Mouse (Mus musculus) WW6 (cell line): ENCODE results near the gene Golga2.
"Not testable (repeated sequence)": the region's sequence is repeated elsewhere in the genome, so short reads cannot be mapped to it uniquely, and the experiment has no call there.

Source experiments
- DNase-seq: peaks from one replicate; pipeline ENCODE4 v3.0.0-alpha.2; 2013; ENCODE audit warnings: low read depth, low spot score

Golga2 gene

DNA sequence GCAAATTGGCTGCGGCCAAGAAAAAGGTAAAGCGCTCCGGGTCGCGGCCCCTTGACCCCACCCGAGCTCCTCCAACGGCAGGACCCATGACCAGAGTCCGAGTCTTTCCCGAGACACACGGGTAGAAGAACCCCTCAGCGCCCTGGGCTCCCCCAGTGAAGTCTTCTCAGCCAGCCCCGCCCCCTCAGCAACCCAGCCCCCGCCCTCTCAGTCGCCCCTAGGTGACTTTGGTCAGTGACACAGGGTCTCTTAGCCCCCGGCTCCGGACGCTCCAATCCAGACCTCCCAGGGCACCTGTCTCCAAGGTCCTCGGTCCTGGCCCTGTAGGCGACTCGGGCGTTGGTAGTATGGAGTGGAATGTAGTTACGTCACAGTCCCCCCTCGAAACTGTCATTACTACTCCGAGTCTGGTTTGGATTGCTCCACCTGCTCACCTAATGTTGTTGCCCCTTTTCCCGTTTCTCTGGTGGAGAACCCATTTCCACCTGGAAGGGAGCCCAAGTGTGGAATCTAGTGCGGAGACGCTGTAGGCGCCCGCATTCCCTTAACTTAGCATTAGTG, 1.3 kb downstream of the Golga2 start:
- no peak for DNase-seq

DNA sequence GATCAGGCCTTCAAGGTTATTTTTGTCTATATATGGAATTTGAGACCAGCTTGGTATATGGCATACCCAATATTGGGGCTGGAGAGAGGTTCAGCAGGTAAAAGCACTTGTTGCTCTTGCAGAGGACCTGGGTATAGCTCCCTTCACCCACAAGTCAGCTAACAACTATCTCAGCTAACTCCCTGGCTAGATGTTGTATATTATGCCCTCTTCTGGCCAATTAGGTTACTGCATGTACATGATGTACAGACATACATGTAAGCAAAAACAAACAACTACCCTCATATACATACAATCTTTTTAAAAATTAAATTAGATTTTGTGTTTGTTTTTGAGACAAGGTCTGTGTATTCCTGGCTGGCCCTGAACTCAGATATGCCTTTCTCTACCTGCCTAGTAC, 2.4 kb downstream of the Golga2 start:
- no peak for DNase-seq

DNA sequence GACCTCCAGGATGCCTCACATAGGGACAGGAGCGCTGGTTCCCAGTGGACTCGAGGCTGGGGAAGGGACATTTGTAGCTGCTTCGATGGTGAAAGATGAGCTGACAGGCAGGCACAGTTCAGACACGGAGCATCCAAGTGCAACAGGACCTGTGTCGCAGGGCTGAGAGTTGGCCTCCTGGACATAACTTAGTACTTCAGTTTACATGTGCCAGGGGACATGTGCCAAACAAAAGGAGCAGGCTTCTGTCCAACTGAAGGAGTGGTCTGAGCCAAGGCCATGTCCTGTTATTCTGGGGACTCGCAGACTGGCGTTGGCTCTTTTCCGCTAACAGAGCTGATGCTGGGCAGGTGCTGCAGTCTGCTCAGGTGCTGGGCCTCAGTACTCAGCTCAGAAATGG, 7.2 kb downstream of the Golga2 start:
- DNase-seq: no peak

DNA sequence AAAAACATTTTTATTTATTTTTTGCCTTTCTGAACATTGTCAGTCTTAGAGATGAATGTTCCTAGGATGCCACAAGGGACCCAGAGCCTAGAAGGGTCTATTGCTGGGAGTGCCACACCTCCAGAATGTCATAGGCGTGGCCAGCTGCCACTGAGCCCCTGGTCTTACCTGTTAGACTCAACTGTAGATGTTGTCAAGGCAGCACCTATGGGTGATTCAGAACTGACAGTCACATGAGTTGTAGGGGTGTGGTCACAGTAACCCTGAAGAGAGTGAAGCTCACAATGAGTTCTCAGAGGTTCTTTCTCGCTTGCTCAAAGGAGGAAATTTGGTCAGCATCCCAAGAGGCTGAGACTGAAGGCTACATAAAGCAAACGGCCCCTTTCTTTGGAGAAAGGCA, 8.1 kb downstream of the Golga2 start:
- no peak for DNase-seq

DNA sequence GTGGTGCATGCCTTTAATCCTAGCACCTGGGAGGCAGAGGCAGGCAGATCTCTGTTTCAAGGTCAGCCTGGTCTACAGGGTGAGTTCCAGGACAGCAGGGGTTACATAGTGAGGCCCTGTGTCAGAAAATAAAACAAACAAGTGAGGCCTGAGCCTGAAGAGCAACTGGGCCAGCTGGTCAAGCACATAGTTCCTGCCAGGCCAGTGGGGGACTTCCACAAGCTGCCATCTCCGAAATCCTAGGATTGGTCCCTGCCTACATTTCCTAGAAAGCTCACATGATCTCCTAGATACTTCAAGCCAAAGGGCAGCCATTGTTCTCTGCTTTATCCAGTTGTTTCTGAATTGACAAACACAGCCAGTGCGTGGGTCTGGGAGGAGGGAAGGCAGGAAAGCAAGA, 8.7 kb downstream of the Golga2 start:
- DNase-seq: not testable (repeated sequence)

DNA sequence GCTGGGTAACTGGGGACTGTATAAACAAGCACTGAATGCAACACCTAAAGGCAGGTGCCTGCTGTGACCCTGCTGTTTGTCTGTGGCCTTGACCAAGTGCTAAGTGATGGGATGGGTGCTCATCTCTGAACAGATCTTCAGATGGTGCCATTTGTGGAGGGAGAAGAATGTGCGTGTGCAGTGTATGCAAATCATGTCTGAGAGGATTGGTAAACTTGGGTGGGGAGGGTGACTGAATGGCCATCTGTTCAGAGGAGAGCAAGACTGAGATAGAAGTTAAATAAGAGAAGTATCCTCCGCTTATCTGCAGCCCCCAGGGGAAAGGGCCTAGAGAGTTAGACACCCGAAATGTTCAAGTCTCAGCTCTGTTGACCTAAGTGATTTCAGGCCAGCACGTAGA, 12.3 kb downstream of the Golga2 start:
- no peak for DNase-seq

DNA sequence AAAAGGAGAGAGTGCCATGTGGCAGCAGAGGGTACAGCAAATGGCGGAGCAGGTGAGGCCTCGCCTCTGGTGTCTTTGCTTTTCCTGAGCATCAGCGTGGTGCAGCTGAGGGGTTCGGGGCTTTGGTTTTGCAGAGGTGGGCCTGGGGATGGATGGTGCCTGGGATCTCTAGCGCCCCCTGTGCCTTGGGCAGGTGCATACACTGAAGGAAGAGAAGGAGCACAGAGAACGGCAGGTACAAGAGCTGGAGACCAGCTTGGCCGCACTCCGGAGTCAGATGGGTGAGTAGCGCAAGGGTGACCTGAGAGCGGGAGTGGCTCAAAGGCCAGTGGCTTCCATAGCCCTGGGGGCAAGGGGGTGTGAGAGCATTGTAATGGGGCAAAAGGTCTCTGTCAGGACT, 15.8 kb downstream of the Golga2 start:
- no peak for DNase-seq

DNA sequence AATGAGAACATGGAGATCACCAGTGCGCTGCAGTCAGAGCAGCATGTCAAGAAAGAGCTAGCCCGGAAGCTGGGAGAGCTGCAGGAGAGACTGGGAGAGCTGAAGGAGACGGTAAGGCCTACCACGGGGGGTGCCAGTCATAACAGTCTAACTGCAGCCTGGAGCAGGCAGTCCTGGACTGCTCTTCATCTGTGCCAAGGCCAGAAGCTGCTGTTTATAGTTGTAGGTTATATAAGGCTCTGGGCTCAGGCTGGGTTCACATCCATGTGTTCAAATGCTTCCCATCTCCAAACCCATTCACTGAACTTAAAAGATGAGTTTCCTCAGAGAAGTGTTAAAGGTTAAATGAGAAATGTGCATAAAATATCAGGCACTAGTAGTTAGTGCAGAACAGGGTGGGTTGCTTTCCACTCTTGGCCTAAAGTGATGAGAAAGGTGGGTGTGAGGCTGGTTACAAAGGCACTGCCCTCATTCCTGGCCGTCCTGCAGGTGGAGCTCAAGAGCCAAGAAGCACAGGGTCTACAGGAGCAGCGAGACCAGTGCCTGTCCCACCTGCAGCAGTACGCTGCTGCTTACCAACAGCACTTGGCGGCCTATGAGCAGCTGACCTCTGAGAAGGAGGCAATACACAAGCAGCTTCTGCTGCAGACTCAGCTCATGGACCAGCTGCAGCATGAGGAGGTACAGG, 17.1 kb downstream of the Golga2 start:
- DNase-seq: no peak

DNA sequence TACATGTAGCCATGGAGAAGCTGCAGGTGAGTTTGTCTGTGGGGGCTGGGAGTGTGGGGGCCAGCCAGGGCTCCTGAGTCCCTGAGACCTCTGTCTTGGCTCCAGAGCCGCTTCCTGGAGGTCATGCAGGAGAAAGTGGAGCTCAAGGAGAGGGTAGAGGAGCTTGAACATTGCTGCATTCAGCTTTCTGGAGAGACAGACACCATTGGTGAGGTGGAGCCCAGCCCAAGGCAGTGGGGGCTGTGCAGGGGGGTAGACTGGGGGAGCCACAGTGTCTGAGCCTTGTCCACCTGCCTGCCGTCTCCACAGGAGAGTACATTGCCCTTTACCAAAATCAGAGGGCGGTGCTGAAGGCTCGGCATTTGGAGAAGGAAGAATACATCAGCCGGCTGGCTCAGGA, 18.5 kb downstream of the Golga2 start:
- no peak for DNase-seq

DNA sequence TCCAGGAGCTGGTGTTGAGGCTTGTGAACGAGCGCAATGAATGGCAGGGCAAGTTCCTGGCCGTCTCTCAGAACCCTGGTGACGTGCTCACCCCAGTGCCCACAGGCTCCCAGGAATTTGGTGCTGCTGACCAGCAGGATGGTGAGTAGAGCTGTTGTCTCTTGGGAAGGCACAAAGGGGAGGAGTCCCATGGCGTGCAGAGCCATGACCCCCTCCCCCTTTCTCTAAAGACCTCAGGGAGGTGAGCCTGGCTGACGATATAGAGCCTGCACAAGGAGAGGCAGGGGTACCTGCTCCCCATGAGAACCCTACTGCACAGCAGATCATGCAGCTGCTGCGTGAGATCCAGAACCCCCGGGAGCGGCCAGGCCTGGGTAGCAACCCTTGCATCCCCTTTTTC, 19.0 kb downstream of the Golga2 start:
- no peak for DNase-seq

DNA sequence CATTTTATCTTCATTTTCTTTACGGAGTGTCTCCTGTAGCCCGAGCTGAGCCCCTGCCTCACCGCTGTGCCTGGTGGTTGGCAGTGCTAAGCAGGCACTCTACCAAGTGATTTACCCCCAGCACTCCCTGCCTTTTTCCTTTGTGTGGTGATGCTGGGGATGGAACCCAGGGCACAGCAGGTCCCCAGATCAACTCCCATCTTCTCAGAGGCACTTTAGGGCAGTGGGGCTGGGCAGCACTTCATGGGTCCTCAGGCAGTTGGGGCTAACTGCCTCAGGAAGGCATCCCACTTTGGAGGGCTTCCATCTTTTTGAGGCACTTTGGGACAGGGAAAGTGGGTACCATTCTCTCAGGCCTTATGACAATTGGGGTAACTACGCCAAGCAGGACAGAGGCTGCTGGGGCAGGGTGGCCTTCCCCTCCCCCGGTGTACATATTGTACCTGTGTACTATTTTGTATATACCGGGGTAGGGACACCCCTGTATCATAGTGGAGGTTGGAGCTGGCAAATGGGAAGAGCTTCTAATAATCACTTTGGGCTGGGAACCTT, 20.1 kb downstream of the Golga2 start:
- DNase-seq: no peak

DNA sequence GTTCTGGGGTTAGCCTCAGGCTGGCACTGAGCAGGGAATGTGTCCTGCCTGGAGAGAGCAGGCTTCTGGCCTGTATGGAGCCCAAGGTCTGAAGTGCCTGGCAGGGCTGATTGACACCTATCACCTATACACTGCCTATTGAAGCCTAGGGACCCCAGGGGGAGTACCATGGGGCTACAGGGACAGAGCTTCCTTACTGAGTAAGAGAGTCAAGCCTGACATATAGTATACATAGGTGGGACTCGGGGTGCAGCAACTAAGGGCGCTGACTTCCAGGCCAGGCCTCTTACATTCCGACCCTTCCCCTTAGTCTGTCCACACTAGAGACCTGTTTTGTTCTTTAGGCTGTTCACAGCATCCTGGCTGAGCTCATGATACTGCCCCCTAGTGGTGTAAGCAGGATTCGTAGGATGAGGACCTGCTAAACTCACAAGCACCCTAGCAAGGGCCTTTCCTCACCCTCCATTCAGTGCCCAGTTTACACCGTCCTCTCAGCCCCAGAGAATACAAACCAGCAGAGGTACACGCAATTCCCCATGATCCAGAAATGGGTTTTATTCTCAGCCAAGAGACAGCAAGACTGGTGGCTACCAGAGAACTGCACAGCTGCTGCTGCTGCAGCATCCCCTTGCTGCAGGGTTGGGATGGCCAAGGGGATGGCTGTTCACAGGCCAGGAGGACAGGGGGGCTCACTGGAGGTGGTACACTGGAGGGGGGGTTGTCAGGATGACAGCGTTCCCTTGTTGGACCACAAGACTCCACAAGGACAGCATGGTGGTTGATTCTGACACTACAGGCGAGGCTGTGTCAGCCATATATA, 21.0 kb downstream of the Golga2 start:
- no peak for DNase-seq

DNA sequence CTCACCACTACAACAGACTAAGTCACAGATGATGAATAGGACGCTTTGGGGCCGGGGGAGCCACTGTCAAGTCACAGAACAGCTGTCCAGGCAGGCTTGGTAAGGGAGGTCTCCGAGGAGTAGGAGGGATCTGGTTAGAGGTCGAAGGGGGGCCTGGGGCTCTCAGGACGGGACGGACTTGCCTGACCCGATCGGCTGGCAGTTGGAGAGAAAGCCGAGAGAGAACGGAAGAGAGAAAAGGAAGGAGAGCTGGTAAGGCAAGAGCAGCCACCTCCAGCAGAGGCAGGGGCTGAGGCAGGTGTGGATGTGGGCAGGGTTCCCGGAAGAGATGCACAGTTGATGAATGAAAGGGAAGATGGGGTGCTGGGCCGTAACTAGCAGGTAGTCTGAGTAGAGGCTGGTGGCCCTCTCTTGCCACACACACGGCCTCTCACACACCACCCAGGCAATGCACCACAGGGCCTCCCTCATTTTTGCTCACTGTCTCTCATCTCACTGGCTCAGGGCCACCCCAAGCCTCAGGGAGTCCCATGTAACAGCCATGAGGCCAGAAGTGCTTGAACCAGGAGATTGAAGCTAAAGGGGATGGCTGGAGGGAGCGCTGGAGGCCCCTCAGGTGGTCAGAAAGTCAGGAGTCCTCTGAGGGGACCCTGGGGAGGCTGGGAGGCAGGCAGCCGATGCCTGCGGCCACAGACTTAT, 21.8 kb downstream of the Golga2 start:
- no peak for DNase-seq

DNA sequence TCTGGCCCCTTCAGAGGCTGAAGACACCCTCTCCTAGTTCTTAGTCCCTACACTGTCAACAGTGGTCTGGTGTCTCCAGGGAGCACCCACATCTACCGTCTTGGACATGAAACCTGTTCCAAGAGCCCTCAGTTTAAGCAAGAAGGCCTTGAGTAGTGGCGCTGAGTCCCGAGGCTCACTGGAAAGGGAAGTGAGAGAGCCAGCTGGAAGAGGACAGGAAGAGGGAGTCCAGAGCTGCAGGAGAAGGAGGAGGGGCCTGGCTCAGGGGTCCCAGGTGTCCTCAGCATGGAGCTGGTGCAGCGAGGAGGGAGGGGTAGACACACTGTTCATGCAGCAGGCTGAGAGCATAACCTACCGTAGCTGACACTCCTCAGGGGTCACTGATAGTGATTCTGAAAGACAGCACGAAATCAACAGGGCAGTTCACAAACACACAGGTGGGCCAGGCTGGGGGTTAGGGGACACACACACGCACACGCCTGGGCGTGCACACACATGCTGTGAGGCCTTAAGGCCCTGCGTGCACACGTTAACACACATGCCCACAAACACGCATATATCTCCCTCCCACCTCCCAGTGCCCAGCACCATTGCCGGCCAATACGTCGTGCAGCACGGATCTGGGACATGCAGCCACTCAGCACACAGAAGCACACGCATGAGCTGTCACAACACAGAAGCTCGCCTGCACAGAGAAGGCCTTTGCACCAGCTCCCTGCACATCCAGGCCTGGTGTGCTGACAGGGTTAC, 23.1 kb downstream of the Golga2 start:
- no peak for DNase-seq

DNA sequence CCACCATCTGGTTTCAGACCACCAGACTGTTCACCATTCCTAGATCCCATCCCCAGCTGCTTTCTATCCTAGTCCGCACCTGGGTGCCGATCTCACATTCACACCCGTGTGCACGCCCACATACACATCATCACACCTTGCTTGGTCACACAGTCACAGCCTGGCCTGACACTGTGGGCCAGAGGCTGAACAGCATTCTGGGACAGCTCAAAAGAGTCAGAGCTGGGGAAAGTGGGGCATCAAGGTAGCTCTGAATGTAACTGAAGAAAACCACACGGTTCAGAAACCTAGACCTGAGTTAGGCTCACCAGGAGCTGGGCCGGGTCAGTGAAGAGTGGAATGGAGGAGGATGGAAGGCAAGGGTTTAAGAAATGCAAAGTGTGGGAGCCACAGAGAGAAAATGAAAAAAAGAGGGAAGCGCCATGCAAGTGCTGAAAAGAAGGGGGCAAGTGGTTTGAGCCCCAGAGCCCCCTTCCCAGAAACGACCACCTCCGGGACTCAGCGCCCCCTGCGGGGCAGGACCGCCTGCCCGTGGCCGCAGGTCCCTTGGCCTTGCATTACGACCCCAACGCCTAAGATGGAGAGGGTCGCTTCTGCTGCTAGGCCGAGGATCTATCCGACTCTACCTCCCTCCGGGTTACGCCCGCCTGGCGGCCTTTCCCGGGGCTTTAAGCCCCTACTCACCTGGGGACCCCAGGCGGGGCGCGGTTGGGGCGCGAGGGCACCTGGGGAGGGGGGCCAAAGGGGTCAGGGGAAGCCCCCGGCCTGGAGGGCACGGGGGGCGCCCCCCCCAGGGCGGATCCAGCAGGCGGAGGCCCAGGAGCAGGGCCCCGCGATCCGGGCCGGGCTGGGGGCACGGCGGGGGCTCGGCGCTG, 24.5 kb downstream of the Golga2 start:
- no peak for DNase-seq

DNA sequence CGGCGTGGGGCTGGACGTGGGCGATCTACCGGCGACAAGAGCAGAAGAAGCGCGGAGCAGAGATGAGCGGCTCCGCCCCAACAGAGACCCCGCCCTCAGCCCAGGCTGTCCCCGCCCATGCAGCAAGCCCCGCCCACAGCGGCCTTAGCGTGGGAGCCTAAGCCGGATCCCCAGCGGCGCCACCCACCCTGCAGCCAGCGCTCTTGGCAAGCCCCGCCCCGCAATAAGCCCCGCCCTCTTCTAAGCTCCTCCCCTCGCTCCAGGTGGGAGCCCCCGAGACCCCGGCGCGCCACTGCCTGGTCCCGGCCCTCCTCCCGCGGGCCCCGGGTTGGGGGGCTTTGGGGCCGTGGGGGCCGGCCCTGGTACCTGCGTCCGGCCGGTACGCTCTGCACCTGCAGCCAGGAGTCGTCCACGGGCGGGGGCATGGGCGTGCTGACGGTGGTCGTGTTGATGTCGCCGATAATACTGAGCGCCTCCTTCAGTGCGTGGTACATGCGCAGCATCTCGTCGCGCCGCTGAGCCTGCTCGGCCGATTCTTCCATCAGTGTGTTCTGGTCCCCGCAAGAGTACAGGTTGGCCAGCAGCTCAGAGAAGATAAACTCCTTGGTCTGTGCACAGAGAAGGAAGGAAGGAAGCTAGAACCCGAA, 25.3 kb downstream of the Golga2 start:
- DNase-seq: peak; percentile 85

DNA sequence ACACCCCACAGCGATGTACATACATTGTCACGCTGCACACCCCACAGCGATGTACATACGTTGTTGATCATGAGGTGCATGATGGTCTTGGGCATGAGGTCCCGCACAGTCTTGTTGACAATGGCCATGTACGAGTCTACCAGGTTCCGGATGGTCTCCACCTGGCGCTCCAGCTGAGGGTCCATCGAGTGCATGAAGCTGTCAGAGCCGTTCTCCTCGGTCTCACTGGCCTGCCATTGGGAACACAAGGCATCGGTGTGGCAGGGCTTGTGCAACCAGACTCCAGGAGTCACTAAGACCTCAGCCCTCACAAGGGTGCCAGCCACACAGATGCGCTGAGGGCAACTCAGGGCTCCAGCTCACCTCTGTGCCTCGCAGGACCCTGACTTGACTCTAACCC, 27.6 kb downstream of the Golga2 start:
- no peak for DNase-seq

DNA sequence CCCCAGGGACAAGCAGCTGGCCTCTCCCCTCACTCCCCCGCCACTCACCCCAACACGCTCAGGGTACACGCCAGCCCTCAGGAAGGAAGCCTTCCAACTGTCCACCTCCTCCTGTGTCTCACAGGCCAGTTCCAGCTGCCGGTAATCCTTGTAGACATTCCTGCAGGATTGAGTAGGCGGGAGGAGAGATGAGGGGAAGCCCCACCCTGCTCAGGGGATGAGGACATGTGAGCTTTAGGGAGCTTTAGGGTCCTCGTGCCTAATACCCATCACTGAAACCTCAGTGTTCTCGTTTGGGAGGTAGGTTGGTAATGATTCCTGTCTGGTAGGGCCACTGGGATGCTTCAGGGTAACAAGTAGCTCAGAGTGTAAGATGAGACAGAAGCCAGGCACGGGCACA, 28.6 kb downstream of the Golga2 start:
- DNase-seq: no peak

DNA sequence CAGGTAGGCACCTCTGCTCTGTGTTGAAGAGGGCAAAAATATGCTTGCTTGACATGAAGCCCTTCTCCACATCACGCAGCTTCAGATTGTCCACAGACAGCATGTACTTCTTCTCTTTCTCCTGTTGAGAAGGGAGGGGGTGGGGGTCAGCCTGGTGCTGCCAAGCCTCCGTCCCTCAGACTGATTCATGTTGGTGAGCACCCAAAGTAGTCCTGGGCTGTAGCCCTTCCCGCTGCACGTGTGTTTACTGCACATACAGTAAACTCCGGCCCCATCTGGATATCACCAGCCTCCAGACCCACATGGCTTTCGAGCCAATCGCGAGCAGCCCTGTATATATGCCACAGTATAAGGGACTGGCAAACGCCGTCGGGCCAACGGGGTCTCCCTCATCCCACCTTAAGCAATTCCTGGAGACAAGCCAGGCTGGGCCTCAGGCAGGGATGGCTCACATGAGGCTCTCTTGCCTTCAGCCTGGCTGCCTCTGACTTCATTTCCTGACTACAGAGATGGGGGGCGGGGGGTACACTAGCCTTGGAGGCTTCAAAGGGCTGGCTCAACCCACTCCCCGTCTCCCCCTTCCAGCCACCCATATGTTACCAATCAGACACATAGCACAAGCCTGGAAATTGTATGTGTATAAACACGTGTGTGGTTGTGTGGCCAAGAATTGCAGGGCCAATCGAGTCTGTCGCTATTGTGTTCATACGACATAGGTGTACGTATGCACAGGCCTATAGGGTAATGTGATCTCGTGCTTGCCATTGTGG, 29.9 kb downstream of the Golga2 start:
- DNase-seq: no peak
